Mouse (Mus musculus) liver, adult 2 months (tissue): ENCODE measurements around the gene Megf11.

Experiments
- CTCF ChIP-seq: fragments of 200-500 bp; IDR thresholded peaks from 2 replicates; pipeline ENCODE4 v1.5.1; 2011; ENCODE audit warnings: low read depth, low read length, control low read depth
- POLR2A ChIP-seq: fragments of 200-500 bp; IDR thresholded peaks from 2 replicates; pipeline ENCODE4 v1.6.1; 2011; ENCODE audit warnings: low read length, control low read depth; ENCODE audit not compliant: insufficient read depth; ENCODE audit errors: extremely low read depth

DNA sequence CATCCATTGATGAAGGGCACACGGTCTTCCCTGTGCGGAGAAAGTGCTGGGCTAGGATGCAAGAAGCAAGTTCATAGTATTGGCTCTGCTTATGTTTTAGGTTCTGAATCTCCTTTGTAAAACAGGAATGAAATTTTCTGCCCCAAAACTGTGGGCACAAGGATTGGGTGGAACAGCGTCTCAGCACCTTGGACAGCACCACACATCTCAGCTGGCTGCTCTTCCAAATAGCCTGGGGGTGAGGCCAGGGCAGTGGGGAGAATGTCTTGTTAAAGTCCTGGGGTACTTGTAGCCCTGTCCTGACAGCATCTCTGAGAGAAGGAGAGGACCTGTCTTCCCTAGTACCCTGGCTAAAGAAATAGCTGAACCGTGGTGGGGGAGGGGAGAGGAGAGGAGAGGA lies 281.1 kb downstream of the Megf11 start:
- TF ChIP-seq POLR2A (no peak), CTCF (no peak)
